Mouse (Mus musculus) urinary bladder, adult 2 months (tissue): ENCODE measurements around the gene Tfip11. TPM values are rescaled to one million over a fixed set of nuclear protein-coding genes. Genes with fewer than 3 reads are reported as not detected.

Source experiments
- DNase-seq: peaks from one replicate; pipeline ENCODE4 v3.0.0; 2022; ENCODE audit warnings: low spot score
- polyA plus RNA-seq: library from polyadenylated mRNA; depleted of rRNA; stranded (reverse); fragments of >200 nt; gene quantifications from 2 replicates; pipeline ENCODE4 v1.2.3, GENCODE M21; 2012; rRNA removed

The Tfip11 gene
- polyA plus RNA-seq, 1 experiment: 21.6 TPM

DNA sequence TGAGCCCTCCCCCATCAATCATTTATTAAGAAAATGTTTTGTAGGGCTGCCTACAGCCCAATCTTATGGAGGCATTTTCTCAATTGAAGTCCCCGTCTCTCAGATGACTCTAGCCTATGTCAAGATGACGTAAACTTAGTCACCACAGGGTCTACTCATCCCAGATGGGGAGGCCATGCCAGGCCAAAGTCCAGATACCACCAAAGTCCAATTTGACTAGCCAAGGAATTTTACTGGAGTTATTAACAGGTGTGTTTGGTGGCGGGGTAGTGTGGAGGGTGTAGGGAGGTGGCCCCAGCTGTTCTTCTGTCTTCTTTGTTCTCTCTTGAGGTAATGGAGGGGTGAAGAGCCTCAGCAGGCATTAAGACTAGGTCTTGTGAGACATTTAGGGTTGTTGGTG lies 33.9 kb downstream of the Tfip11 start:
- DNase-seq: no peak

DNA sequence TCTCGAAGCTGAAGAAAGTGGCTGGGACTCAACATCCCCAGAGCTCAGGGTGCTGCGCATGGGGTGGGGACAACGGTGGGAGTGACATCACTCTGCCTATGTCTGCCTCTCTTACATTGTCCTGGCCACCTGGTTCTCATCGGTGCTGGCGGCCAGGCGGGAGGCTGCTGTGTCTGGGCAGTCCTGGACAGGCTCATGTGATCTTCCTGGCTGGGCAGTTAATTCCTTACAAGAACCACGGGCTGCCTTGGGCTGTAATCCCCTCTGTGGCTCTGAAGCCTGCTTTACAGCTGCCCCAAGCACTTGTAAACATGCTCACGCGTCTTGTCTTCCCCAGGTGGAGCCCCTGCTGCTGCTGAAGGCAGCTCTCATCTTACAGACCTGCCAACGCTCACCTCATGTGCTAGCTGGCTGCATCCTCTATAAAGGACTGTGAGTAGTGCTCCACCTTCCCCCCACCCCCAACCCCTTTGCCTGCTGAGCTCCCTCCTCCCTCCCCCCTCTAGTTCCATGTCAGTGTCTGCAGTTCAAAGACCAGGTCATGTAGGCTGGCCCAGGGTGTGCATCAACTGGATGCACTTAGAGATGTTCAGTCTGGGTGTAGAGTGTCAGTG lies 38.1 kb downstream of the Tfip11 start:
- no peak for DNase-seq

DNA sequence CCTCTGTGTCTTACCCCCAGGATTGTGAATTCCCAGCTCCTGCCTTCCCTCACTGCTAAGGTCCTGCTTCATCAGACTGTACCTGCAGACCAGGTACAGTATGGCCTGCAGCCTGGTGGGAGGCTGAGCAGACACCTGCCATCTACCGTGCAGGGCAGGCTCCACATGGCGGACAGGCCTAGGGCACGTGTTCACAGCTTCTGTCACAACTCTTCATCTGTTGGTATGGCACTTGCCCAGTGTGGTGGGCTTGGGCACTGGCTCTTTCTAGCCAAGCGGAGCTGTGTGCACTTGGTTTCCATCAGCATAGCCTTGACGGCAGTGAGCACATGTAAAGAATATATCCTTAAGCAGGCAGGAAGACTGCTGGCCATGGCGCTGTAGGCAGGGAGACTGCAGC lies 40.7 kb downstream of the Tfip11 start:
- no peak for DNase-seq

DNA sequence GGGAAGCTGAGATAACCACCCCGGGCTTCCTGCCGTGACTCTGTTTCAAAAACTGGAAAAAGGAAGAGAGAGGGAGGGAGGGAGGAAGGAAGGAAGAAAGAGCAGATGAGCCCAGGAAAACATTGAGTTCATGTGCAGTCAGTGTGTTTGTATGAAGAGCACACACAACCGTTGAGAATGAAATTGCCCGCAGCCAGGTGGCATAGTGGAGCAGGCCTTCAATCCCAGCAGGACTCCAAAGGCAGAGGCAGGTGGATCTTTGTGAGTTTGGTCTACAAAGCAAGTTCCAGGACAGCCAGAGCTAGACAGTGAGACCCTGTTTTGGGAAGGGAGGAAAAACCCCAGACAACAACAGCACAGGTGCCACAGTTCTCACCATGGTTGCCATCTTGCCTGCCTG lies 41.2 kb downstream of the Tfip11 start:
- no peak for DNase-seq

DNA sequence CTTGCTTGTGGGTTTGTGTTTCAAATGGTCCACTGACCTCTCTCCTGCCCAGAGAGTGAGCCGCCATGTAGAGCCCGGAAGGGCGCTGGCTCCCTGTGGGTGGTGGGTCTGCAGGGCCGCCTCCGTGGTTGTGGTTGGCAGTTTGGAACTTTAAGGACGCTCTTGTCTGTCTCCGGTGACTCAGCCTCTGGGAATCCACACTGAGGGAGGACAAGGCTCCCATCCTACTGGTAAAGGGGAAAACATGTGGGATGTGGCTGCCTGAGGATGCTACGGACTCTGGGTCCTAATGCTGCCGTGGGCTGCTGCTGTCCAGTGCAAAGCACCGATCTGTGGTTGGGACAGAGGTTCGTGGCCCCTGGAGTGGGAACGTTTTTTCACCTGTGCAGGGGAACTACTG lies 41.8 kb downstream of the Tfip11 start:
- DNase-seq: no peak

DNA sequence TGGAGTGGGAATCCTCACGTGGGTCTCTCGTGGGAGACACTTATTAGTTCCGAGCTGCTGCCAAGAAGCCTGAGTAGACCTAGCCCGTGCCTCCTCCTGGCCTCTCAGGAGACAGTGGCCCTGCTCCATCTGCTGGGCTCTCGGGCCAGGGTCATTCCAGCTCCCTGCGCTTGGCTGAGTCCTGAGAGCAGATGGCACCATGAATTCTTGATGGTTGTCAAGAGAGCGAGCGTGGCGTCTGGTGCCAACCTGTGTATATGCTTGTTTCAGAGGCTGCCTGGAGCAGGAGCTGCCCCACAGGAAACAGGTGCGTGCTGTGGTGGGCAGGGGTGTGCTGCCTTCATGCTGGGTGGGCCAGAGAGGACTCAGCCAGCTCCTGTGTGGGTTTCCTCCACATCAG lies 42.5 kb downstream of the Tfip11 start:
- no peak for DNase-seq

DNA sequence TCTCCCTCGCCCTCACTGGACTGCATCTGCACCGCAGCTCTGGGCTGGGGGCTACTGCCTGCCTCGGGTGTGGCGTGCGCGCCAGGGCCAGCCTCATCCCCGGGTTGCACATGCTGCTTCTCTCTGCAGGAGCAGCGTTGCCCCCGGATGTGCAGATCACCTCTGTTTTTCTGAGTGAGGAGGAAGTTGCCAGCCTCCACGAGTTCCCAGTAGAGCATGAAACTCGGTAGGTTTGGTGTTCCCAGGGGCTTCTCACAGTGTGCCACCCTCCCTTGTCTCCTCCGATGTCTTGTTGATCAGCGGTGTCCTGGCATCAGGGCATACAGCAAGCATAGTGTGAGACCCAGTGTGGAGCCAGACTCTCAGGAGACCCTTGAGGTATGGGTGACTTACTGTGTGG lies 43.2 kb downstream of the Tfip11 start:
- no peak for DNase-seq

DNA sequence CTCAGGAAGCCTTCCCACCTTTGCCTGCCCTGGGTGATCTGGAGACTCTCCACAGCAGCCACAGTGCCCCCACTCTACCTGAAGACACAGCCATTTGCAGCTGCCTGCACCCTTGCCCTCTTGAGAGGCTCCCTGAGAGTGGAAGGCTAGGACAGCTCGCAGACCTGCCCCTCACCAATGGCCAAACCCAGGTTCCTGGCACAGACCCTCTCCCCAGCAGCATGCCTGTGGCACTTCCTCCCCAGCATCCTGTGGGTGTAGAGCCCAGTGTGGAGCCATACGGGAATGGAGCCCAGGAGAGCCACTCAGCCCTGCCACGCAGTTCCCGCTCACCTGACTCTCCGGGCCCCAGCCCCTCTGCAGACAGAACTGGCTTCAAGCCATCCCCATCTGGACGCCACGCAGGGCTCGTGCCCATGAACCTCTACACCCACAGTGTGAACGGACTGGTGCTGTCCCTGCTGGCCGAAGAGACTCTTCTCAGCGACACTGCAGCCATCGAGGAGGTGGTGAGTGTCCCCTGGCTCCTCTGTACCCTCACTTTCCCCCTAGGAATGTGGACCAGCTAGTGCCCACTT lies 44.2 kb downstream of the Tfip11 start:
- no peak for DNase-seq

DNA sequence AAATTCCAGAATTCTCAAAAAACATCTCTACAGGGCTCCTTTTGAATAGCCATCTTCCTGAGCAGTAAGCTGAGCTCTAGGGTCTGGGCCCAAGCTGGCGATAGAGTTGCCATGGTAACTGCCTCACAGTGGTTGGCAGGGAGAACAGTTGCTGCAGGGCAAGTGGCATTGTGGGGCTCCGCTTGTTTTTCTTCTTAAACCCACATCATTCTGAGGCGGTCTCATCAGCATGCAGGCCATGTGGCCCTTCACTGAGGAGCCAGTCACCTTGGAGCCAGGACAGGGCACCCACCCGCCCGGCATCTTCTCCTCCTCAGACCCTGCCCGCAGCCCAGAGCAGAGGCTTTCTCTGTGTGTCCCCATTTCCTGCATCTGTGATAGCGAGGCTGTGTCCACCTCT lies 45.8 kb downstream of the Tfip11 start:
- no peak for DNase-seq

DNA sequence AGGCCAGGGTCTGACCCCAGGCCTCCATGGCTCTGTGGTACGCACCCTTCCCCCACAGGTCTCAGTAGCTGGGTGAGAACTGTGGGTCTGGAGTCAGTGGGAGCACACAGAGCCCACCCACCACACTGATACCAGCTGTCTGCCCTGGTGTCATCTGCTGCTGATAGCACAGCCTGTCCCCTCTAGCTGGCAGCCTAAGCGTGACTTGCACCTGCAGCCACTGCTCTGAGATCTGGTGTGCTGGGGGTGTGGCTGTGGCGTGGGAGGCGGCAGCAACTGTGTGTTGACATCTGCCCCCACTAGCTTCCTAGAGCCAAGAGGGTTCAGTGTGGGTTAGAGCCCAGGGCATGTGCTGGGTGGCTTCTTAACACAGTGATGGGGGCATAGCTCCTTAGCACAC lies 50.0 kb downstream of the Tfip11 start:
- DNase-seq: no peak

DNA sequence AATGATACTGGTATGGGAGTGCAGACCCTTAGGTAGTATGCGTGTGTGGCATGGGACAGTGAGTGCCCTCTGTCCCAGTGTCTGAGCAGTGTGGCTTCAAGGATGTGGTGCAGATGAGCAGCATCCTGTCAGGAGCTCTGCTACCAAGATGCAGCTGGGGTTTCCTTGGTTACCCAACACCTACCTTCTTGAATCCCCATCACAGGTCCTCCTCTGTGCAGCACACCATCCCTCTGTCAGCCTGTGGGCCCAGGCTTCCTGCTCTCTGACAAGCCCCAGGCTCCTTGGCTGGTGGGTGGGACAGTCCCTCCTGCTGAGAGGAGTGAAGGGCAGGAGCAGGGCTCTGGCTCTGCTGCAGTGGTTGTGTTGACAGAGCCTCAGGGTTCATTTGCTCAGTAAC lies 51.2 kb downstream of the Tfip11 start:
- no peak for DNase-seq

DNA sequence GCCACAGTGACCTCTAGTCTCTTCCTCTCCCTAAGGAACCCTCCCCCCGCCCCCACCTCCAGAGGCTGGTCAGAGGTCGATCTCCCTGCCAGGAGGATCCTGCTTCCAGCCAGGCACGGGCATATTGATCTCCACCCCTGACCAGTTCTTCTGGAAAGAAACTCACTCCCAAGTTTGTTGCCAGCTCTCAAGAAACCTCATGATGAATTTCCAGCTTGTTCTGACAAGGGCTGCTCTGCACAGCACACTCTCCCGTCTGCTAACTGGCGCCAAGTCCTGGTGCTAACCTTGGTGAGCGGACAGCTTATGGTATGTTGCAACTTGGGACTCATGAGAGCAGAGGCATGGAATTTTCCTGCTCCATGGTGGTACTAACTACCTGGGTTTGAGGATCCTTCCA lies 52.6 kb downstream of the Tfip11 start:
- no peak for DNase-seq

DNA sequence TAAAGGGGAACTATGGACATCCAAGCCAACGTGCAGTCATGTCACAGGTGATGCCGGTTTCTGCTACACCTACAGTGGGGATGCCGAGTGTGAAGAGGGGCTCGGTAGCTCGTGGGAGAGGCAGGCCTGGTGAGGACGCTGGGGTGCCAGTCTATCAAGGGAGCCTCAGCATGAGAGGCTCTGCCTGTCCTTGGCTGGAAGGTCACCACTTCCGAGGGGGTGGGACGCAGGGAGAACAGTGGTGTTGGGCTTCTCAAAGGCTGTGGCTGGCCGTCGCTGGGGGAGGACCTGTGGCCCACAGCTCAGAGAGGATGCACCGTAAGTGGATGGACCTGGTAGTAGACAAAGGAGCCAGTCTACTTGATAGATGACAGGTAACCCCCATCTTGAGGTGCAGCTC lies 55.0 kb downstream of the Tfip11 start:
- no peak for DNase-seq

DNA sequence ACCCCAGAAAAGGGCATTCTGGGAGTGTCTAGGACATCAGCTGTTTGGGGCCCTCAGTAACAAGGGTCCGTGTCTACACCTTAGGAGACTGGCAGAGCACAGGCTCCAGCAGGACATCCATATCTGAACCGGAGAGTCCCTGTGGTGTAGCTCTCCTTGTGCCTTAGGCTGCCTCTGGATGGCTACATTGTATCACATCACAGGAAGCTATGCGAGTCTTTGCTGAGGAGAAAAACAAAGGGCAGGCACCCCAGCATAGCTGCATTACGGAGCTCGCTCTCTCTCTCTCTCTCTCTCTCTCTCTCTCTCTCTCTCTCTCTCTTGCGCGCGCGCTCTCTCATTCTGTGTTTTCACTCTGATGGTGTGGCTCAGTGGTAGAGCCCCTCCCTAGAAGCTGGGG lies 55.9 kb downstream of the Tfip11 start:
- no peak for DNase-seq

DNA sequence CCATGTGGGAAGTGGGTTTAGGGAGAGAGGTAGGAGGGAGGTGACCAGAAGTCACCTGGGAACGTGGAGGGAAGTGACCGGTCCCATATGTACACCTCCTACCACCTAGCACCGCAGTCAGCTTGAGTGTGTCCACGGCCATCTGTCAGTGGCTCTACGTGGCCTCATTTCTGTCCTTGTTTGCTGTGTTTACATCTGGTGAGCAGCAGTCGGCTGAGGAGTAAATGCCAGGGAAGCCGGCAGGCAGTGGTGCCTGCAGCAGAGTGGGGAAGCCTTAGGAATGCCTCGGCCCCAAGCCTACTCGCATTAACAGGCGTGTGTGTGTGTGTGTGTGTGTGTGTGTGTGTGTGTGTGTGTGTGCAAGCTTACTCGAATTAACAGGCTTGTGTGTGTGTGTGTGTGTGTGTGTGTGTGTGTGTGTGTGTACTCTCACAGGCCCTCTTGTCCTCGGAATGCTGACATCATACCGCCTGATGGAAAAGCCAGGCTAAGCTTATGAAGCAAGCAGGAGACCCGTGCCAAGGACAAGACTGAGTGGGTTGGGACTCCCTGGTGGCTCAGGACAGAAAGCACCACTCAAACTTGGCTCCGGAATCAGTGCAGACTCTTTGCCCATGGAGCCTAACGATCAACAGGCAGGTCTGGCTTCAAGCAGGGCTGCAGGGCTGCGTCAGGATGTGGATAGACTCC lies 56.6 kb downstream of the Tfip11 start:
- no peak for DNase-seq

DNA sequence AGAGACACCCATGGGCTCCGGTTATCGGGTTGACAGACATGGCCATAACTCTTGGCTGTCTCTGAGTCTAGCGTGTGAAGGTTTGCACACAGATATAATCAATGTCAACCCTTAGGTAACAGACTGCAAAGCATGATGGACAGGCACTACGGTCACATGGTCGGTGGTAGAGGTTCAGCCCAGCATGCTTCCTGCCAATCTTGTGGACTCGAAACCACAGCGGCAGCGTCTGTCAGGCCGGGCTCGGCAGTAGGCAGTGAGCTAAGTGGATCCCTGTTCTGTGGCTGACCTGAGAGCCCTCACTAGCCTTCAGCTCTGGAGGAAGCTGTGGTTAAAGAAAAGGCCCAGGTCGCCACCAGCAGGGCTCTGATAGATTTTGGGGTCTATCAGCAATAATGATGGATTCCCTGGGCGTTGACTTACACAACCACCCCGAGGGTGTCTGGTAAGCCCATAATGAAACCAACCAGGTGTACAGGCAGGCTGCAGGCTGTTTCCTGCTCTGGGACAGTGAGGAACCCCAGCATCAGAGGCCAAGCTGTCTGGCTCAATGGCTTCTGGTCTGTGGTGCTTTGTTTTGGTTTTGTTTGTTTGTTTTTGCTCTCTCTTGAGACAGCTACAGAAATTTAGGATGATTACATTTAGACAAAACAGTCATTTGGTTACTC lies 58.8 kb downstream of the Tfip11 start:
- no peak for DNase-seq

DNA sequence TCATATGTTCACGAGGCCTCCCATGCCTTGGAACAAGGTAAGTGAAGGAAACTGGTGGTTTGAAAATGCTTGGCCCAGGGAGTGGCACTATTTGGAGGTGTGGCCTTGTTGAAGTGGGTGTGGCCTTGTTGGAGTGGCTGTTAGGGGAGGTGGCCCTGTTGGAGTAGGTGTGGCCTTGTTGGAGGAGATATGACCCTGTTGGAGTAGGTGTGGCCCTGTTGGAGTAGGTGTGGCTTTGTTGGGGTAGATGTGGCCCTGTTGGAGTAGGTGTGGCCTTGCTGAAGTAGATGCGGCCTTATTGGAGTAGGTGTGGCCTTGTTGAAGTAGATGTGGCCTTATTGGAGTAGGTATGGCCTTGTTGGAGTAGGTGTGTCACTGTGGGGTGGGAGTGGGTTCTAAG lies 59.8 kb downstream of the Tfip11 start:
- DNase-seq: no peak

Other genes starting within 250 kb of the Tfip11 start
- gene Cryba4, start 73.8 kb upstream of the Tfip11 start, polyA plus RNA-seq: 0.23 TPM in 1 of 2 replicates, not detected in the other
- not detected in 2 replicates for gene Crybb1, start 70.5 kb upstream of the Tfip11 start, polyA plus RNA-seq
- gene Tpst2, start 49.7 kb upstream of the Tfip11 start, polyA plus RNA-seq: 20.7 and 29.1 TPM in 2 replicates
- gene Srrd, start 16.7 kb downstream of the Tfip11 start, polyA plus RNA-seq: 26.3 and 28.7 TPM in 2 replicates
- gene Hps4, start 16.7 kb downstream of the Tfip11 start, polyA plus RNA-seq: 23.6 and 24.3 TPM in 2 replicates
- not detected in 2 replicates for gene Gm6583, start 29.7 kb downstream of the Tfip11 start, polyA plus RNA-seq
- 1.3 and 1.4 TPM in 2 replicates for gene Asphd2, start 68.5 kb downstream of the Tfip11 start, polyA plus RNA-seq
- not detected in 2 replicates for gene Gm6588, start 123.1 kb downstream of the Tfip11 start, polyA plus RNA-seq